Mouse (Mus musculus) gastrocnemius, postnatal 14 days (tissue): ENCODE data around the gene Hspbap1. TPM values are rescaled to one million over a fixed set of nuclear protein-coding genes. Genes with fewer than 3 reads are reported as not detected.

ENCODE experiments used
- DNase-seq: peaks from one replicate; pipeline ENCODE4 v3.0.0; 2021; ENCODE audit warnings: mixed read lengths
- intact Hi-C: fragments of 180-260 bp; cut with DNase I; formaldehyde crosslinking; loops from one replicate; pipeline ENCODE4 v1.15.1; 2025; ENCODE audit warnings: low total_unique reads
- long read RNA-seq, 2 experiments: library from polyadenylated mRNA; stranded (forward); transcript quantifications; one replicate each; pipeline ENCODE4 v2.0.0; 2021
- total RNA-seq, 2 experiments: library from RNA; stranded (reverse); gene quantifications; 2 replicates each; pipeline ENCODE4 v1.2.3; 2021

Gene Hspbap1
- 1 to 10 TPM; 2.0 to 2.6 TPM for total RNA-seq
- long read RNA-seq, experiment 1, partial matches to known transcripts = 0 of 2 reads
- long read RNA-seq, experiment 1, other reads (novel, unspliced or antisense) = 0 of 2 reads
- long read RNA-seq, experiment 2, full-length matches to known transcripts = 2 of 5 reads
- long read RNA-seq, experiment 2, partial matches to known transcripts = 0 of 5 reads
- long read RNA-seq, experiment 2, other reads (novel, unspliced or antisense) = 3 of 5 reads

DNA sequence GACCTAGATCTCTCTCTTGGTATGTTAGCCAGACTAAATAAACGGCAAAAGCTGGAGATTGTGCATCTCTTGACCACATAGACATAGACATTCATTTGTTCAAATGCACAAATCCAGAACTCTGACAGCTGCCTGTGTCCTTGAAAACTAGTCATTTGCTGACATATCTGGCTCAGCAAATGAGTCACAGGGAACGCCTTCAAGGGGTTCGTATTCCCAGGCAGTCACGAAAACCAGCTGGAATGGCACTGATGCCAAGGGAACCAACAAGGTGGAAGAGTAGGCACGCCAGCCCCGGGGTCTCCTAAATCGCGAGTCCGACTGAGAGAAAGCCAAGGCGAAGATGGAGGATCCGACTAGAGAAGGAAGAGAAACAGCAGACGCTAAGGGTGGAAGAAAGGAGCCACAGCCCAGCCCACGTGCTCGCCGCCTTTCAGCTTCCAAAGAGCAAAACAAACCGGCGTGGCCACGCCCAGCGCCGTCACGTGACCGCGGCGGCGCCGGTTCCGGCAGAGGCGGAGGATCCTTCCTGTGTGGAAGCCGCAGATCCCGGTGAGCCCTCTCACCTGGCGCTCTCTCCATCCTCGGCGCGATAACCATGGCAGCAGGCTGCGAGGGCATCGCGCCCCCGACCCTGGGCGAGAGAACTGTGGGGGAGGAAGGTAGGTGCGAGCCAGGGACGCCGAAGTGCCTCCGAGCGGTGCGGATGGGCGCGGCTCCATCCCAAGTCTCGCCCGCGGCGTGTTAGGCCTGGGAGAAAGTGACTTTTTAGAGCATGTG is at the start of gene Hspbap1:
Gene Hspbap1 (plus strand): TSS at position 498 of the 780 bp plus-strand sequence.
- DNase-seq = peak; percentile 93
- intact Hi-C loops = no loop called here

DNA sequence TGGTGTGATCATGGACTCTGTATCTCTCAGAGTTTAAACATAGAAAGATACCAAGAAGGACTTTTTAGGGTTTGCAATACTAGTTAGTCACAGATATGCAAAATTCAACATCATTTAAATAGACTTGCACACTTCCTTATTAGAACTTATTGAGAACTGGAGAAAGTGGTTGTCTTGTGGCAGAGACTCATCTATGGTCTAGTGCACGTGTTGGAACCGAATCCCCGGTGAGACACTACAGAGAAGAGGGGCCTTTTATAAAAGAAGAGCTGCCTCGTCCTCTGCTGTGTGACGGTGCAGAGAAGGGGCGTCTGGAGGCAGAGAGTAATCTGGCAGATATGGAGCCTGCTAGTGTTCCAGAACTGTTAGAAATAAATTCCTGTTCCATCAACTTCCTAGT is 45.6 kb upstream of the Hspbap1 start:
- intact Hi-C loops = no loop called here
- no peak for DNase-seq

DNA sequence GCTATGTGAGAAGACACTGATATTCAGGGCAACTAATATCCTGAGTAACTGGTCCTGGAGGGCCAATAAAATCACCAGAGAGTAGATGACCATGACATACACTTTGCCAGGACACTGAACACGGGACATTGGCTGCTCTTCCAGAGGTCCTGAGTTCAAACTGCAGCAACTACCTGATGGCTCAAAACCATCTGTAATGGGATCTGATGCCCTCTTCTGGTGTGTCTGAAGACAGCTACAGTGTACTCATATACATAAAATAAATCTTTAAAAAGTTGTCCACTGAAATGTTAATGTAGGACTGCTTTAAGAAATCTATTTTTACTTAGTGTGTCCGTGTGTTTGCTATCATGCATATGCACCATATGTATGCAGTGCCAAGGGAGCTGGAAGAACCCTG is 43.6 kb upstream of the Hspbap1 start:
- no peak for DNase-seq
- intact Hi-C loops = no loop called here

DNA sequence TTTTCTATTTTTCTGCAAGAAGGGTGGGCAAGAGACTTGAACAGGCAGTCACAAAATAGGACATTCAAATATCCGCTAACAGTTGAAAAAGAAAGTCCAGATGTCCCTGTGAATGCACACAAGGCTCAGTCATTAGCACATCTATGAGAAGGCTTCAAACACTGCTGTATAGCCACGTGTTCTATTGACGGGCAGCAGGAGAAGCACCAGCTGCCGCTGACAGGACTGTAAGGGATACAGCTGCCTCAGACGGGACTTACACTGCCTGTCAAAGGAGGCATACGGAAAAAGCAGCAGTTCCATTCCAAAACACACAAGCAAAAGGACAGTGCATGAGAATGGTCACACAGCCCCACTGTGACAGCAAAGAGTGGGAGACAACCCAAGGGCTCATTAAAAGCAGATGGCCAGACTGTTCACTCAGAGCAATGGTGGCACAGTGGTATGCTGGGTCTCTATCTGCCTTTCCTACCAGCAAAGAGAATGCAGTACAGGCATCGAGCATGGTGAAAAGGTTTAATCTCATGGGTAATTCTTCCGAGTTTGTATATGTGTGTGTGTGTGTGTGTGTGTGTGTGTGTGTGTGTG is 40.9 kb upstream of the Hspbap1 start:
- intact Hi-C loops = no loop called here
- DNase-seq = no peak

DNA sequence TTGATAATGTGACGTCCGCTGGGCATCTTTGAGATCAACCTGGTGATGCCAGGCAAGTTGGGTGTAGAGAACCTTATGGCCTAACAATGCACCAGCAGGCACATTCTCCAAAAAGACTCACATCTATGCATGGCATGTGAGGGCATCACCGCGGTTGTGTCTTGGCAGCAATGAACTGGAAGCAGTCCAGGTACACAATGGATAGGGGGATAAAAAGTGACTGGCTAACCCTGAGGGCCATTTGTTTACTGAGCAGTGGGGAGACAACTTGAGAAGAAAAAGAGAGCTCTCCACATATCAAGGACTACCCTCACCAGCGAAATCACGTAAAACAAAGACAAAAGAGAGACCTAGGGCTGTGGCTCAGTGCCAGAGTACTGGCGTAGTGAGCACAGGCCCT is 38.1 kb upstream of the Hspbap1 start:
- no peak for DNase-seq
- intact Hi-C loops = no loop called here

DNA sequence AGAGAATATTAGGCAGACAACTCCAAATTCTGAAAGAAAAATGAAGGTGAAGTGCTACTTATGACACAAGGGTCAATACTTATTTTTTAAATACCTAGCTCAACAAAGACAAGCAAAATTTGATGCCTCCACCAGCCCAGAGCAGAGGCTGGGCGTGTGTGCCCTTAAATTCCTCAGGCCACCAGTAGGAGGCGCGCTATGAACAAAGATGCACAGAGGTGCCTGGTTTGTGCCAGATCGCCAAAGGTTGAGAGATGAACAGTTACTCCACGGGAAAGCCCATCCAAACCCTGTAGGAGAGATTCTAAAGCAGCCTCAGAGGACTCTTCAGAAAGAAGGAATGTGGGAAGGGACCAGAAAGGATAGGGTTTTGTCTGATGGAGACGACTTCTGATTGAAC is 36.1 kb upstream of the Hspbap1 start:
- intact Hi-C loops = loop anchor here (2.0 kb wide), 1 partner anchor 83 kb away; no protein-coding TSS in a partner anchor
- peak; percentile 73 for DNase-seq

DNA sequence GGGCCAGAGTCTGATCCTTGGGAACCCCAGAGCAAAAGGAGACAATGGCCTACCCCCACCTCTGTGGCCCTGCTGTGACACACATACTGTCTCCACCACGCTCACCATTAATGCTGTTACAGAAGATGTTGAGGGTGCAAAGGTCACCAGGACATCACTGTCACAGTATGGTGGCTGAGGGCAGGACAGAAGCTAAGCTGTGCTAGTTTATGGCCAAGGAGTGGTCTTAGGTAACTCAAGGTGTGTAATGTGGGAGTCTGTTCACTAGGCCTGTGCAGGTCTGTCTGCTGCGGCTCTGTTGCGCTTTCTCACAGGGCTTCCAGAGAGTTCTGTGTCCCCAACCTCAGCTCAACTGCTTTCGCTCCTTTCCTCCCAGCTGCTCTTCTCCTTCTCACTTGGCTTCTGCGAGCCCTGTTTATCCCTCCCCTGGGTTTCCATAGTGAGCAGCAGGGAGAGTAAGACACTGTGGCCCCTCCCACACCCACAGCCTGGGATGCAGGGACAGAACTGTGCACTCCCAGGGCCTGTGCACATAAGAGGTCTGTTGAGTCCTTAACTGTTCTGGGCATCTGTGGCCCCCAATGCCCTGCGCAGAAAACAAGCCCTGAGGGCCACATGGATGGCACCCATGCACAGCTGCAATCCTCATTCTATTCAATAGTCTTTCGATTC is 31.9 kb upstream of the Hspbap1 start:
- intact Hi-C loops = no loop called here
- peak; percentile 39 for DNase-seq

DNA sequence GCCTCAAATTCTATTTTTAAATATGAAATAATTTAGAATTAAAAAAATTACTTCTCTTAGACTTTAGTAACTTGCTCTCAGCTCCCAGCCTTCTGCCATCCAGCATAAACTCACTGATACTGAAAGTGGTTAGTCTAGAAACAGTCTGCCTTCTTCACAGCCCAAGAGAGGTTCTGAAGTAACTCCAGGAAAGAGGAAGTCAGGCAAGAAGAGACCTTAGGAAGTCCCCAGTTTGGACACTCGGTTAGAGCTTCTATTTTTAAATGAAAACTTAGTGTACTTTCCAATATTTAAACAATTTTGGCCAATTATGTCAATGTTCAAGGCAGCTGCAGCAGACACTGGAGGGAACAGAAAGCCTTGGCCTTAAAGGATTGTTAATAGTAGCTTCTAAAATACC is 30.6 kb upstream of the Hspbap1 start:
- no peak for DNase-seq
- intact Hi-C loops = no loop called here

DNA sequence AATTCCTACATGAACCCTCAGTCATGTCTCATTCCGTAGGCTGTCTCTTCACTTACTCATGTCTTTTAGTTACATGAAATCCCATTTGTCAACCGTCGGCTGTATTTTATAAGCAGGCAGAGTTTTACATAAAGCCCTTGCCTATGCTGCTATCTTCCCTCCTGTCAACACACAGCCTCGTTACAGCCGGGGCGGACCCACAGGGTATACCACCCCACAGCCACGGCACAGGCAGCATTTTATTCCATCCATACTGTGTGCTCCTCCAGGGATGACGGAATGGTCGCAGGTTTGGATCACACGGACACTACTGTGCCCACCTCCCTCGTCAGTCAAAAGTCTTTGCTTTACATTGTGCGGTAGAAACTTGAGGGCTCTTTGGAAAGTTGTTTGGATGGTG is 29.8 kb upstream of the Hspbap1 start:
- intact Hi-C loops = no loop called here
- no peak for DNase-seq

DNA sequence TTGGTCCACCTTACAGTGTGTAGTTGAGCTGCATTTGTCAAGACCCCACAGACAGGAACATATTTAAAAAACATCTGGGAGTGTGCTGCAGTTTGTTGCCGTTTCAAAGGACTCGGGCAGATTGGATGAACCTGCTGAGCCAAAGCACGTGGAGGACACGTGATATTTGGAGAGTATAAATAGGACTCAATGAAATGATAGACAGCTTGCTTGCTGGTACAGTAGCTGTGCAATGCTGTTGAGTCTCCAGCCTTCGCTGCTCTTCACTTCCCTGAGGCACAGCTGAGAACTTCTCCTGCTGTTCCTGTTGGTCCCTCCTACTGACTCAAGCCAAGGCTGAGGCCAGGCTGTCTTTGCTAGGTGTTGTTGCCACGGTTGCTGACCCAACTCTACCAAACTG is 29.2 kb upstream of the Hspbap1 start:
- intact Hi-C loops = no loop called here
- no peak for DNase-seq

DNA sequence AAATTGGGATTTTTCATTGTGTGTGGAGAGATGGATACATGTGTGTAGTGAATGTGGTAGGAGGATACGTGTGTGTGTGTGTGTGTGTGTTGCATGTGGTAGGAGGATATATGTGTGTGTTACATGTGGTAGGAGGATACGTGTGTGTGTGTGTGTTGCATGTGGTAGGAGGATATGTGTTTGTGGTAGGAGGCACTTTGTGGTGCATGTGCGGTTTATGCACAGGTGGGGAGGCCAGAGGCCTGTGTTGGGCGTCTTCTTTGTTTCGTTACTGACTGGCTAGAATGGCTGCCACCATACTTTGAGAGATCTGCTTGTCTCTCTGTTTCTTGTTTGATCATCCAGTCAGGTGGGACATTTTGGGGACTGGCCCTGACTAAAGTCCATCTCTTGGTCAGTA is 28.6 kb upstream of the Hspbap1 start:
- intact Hi-C loops = no loop called here
- no peak for DNase-seq

DNA sequence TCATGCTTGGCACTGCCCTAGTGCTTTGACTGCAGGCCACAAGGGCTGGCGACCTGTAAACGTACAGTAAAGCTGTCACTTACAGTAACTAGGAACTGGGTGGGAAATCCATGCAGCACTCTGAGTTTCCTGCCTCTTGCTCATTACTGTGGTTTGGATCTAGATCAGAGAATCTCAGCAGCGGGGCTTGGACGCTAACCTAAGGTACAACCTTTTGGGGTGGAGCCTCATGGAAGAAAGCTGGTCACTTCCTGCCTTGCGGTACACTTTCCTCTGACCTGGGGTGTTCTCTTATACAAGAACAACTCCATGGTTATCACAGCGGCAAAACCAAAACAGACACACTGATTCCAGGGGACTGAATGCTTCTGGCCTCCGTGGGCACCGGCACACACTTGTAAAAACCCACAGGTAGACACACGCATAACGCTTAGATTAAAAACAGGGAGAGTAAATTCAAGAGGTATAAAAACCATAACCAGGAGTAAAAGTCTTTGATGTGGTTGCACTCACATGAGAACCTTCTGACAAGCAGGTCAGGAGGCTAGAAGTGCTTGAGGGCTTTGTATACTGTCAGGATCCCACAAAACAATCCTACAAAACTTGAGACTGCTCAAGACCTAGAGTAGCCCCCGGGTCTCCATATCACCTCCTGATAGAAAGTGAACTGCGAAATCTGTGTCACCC is 27.8 kb upstream of the Hspbap1 start:
- intact Hi-C loops = no loop called here

DNA sequence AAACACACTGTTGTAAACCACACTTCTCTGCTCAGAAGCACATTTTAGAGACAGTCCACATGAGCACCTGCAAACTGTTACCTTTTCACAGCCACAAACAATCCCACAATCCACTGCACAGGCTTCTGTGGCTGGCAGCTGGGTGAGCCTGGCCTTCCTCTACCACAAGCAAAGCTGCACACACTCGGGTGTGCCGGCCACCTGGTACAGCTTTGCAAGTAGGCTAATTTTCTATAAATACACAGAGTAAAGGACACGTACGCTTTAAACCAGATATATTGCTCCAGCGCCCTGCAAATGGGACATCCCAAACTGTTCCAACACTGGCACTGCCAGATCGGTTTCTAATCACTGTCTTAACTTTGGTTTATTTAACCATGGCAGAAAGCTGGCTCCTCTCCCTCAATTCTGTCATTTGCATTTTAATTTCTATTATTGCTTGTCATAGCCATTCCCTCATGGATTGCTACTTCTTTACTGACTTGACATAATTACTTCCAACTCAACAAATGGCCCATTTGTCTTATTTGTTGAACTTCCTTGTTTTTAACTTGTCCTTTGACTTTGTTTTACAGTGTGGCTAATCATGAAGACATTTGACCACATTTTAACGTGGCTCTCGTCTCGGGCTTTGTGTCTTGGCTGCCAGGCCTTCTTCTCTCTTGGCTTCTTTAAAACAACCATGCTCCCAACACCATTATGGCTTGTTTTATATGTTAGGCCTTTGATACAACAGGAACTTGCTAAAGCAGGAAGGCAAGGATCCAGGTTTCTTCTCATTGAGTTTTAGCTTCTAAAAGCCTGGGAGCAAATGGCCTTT is 22.5 kb upstream of the Hspbap1 start:
- intact Hi-C loops = no loop called here
- DNase-seq = peak; percentile 20

More for the DNA sequence above, 27.8 kb upstream of the Hspbap1 start:
- DNase-seq = no peak

DNA sequence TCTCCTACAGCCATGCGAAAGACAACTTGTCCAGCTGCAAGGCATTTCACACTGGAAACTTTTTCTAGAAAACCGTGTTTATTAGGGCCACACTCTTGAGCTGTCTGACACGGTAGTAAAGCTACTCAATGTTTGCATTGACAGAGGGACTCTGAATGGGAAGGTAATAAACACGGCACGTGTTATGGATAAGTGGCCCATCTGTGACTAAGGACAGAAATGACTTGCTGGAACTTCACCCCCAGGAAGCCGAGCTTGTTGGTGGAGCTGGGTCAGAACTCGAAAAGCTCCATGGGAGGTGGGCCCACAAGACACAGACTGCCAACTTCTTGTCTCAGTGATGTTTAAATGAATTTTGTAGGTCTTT is 22.0 kb upstream of the Hspbap1 start:
- intact Hi-C loops = no loop called here
- no peak for DNase-seq

DNA sequence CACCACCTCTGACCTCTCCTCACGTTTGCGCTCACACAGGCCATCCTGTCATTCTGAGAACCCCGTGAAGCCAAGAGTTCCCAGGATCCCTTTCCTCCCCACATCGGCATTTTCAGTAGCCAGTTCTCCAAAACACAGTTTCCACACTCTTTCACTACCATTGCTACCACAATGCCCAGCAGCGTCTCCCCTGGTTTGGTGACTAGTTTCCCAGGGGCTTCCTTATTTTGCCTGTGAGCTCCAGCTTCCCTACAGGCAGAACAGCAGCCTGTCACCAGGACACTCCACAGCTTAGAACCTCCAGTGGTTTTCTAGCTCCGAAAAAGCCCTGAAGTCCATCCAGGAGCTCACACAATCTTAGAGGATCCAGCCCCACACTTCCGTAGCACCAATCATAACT is 20.8 kb upstream of the Hspbap1 start:
- no peak for DNase-seq
- intact Hi-C loops = no loop called here

DNA sequence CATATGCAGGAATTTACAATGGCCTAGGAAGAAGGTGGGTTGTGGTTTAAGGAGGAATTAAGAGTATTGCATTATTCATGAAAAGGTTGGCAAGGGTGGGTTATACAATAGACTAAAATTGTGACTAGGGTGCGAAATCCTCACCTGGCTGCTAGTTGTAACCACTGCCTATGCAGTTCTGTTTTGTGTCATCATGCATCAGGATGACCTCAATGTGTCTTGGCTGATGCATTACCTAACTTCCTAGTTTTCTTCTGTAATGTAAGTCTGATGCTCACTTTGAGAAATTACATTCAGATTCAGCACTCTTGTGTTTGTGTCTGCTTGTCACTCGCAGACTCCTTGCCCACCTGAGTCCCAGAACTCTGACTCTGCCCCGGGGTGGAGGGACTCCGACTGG is 18.3 kb upstream of the Hspbap1 start:
- no peak for DNase-seq
- intact Hi-C loops = no loop called here

DNA sequence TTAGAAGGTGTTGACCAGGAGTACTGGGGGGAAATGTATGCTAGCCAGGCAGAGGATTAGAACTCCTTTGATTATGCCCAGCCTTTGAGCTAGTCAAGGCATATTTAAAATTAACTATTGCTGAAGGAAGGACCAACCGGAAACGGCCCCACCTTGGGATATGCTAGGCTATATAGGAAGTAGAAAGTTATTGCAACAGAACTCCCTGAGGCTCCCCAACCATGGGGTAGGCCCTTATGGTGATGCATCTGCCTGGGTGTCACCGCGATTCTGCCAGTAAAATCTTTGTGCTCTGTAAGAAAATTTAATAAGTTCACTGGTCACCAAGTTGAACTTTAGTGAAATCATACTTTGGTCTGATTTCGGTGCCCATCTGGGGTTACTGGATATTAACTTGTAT is 16.2 kb upstream of the Hspbap1 start:
- DNase-seq = no peak
- intact Hi-C loops = no loop called here

DNA sequence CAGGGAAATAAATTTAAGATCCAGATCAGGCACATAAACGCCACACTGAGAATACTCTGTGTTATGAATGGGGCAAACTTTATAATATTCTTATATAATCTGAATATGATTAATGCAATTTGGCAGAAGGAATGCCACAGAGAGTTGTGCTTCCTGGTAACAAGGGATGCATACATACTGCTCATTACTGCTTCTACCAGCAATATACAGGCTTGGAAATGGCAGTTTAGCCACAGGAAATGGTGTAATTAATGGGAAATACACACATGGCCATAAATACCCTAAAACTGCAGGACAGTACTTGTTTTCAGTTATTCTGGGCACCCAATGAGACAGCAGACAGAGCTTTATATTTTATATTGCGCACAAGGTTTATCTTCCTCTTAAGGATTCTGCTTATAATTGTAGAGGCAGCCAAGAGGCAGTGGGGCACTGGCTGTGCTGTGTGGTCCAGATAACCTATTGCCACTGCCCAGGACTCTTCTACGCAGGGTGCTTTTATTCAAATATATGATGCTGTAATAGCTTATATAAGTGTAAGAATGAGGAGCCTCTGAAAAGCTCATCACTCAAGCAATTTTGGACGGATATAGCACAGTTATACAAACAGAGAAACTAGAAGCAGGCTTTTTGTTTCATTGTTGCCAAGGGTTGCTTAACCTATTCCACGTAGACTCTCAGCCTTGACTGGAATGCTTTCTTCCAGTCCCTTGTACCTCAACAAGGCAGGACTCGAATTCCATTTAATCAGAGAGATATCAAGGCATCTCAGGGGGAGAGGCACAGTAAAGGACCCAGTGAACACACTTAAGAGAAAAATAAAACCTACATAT is 14.5 kb upstream of the Hspbap1 start:
- no peak for DNase-seq
- intact Hi-C loops = no loop called here
